Mouse (Mus musculus) thymus, adult 18-20 months (tissue): ENCODE data around the gene Ttc28.

ENCODE experiments used
- DNase-seq, 2 experiments: peaks; one replicate each; pipeline ENCODE4 v3.0.0; 2022; ENCODE audit warnings: mixed read lengths in 2 of 2

Ttc28 gene

GRCm38 (mm10) chr5:111179651-111180050 lies 300.0 kb downstream of the Ttc28 start:
- DNase-seq, result no peak

DNA sequence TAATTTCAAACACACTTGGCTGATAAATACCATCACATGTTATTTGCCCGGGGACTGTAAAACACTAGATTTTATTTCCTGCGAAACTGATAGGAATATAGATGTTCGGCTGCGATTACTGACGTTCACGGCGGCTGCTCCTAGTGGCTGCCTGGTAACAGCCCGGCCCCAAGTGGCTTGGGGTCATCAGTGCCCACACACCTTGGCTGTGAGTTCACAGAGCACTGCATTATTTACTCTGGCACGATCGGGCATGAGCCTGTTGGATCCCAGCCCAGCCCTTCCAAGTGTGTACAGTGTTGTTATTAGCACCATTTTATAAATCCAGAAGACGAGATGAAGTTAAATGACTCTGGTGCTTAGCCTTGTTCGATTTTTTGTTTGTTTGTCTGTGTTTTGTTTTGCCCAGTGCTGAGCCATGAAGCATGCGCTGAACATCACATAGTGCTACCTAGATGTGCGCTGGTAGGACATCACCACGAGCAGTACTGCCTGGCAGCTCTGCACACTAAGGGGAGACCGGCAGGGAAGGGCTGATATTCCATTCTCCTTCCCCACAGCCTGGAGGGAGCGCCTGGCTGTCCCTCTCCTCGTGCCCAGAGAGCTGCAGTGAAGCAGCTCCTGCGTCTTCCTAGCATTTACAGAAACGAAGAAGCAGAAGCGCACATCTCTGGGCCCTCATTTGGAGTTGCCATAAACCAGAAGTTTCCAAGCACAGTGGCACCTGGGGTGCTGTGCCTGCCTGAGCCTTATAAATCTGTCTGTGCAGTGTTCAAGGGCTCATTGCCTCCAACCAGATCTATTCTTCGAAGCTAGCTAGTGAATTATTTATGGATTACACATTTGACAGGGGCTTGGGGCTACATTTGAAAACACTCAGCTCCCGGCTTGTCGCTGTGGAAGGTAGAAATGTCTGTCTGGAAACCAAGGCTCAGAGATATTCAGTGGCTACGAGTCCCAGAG lies 300.8 kb downstream of the Ttc28 start:
- DNase-seq, result no peak

DNA sequence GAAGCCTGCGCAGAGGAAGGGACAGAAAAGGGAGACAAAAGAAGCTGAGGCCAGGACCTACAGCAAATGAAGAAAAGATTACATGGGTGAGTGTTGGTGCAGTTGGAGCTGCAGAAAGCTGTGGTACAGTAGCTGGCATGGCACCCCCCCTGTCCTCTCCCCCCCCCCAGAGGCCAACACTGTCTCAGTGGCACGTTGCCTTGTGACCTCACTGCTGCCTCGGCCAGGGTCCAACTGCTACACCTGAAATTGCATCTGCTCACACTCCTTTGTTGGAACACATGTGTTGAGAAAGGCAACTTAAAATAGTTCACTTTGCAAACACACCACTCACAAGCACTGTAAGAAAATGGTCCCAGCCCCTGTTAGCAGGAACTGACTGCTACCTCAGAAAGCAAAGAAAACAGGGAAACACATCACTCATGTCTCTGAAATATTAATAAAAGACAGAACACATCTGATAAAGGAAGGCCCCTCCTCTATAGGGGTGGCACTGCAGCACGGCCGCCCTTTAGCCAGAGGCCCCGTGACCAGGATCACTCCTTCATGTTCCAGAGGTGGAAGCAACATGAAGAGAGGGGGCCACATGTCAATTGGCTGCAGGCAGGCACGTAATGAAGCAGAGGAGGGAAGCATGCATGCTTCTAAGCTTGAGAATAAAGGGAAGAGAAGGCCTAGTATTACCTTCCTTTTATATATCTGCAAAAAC lies 301.8 kb downstream of the Ttc28 start:
- no peak for DNase-seq

DNA sequence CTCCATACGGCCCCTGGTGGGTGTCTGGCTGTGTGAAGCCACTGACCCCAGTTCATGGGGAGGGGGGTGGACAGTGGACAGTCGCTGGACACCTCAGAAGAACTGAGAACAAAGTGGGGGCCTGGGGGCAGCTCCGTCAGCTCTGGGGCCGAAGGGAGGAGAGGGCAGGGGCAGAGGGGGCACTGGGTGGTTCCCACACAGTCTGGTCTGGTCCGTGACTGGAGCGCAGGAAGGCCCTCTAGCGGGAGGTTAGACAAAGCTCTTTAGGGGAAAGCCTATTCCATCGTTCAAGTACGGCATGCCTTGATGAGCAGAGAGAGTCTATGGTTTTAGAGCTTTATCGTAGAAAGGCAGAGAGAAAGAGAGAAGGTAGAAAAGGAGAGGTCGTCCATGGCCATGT lies 307.0 kb downstream of the Ttc28 start:
- no peak for DNase-seq

DNA sequence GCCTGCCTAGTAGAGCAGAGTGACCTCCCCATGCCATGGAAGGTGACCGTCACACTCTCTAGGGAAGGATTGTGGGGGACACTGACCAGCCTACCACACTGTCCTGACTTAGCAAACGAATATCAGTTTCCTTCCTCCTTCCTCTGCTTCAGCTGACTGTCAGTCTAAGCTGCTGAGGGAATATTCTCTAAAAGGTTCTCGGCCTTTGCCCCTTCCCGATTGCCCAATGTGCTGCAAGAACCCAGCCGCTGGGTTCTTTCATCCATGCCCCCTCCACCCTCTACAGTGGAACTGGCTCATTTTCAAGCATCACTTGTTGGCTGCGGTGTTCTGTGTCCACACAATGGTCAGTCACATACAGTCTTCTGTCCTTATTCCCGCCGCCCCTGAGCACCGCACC lies 312.4 kb downstream of the Ttc28 start:
- DNase-seq, result no peak

- no peak for DNase-seq
Measured at GRCm38 (mm10) chr5:111194829-111195228, 315.2 kb downstream of the Ttc28 start.

DNA sequence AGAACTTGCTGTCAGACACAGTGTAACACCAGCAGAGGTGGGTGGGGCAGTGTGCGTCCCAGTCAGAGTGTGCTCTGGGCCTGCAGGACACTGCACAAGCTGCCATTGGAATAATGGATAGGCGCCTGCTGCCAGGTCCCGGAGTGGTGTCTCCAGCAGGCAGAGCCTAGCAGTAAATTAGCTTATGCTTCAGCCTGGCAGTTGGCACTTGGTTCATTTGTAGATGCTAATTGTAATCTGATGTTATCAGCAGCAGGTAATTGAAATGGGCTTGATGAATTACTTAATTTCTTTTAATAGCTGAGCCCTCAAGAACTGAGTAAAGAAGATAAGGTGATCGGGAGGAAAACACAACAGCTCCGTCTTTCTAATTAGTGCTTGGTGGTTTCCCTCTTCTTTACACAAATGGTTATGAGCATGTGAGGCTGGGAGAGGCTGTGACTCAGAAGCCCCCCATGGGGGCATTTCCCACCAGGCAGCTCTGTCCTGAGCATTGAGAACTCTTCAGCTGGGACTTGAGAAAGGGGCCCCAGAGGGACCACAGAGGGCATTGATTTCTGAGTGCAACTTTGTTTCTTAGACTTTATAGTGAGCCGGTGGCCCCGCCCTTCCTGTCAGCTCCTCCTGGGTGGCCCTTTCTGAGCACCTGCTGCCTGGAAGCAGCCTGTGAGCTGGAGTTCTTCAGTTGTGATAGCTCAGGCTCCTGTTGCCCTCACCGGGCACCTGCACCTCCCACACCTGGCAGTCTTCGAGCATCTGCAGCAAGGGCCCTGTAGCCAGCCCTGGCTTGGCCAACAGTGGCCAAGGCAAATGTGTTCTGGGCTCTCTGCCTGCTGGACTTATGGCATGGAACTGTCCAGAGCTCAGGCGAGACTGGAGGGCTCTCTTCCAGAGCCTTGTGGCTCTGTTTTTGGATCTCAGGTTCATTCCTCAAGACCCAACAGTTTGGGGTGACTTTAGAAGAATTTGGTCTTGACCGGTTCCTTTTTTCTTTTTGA lies 316.2 kb downstream of the Ttc28 start:
- no peak for DNase-seq

DNA sequence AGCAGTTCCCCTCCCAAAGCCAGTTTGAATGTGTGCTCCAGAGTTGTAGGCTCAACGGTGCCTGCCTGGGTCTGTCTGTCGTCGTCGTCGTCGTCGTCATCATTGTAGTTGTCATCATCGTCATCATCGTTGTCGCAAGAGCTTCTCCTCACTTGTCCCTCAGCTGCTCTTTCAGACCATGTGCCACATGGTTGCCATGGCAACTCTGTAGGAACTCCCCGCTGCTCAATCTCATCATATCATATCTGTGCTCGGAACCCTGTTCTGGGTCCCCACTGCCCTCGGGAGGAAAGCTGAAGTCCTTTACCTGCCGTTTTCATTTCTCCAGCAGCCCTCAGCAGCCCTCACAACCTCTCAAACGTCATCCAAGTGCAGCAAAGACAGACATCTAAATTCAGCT lies 318.1 kb downstream of the Ttc28 start:
- DNase-seq, result no peak

GRCm38 (mm10) chr5:111200167-111200840 lies 320.7 kb downstream of the Ttc28 start:
- DNase-seq, result no peak

DNA sequence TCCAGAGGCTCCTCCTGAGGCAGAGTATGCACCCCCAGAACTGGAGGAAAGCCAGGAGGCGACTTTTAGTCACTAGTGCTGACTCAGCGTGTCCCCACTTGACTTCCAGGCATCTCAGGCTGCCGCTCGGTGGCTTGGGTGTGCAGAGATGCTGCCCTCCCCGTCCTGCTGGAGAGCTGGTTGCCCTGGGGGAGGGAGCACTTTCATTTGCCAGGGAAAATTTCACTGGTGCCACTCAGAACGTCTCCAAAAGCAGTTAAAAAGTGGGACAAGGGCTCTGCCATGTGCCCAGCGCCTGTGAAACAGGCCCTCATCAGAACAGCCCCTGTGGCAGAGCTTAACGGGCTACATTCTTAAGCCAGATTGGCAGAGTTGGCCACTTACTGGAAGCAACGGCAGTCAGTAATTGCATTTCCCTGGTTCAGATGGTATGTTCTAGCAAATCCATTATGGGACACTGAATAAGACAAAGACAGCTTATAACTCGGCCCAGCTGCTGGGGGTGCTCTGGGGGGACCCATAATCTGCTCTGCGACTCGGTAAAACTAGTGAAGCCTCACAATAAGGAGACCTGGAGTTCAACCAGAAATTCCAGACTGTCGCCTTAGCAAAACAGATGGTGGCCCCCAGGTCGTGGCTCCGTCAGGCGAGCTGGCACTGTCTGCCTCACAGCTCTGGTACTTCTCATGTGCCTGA lies 321.5 kb downstream of the Ttc28 start:
- DNase-seq, result no peak

DNA sequence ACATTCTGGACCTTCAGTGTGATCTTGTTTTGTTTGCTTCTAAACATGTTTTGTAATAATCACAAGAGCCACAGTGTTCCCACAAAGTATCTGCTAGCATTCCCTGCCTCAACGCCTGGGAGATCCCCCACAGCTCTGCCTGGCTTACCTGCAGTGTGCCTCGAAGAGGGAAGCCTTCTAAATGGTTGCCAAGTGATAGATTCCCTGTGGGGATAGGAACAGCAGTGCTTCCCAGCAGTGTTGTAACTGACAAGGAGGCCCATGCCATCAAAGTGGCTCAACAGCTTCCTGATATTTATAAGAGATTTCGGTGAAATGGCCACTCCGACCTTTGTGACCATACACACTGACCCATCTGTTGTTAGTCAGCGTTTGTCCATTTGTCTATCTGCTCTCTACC lies 324.6 kb downstream of the Ttc28 start:
- DNase-seq, result no peak

- no peak for DNase-seq
Measured at GRCm38 (mm10) chr5:111204976-111205586, 325.5 kb downstream of the Ttc28 start.

GRCm38 (mm10) chr5:111205817-111206216 lies 326.2 kb downstream of the Ttc28 start:
- DNase-seq, result no peak

DNA sequence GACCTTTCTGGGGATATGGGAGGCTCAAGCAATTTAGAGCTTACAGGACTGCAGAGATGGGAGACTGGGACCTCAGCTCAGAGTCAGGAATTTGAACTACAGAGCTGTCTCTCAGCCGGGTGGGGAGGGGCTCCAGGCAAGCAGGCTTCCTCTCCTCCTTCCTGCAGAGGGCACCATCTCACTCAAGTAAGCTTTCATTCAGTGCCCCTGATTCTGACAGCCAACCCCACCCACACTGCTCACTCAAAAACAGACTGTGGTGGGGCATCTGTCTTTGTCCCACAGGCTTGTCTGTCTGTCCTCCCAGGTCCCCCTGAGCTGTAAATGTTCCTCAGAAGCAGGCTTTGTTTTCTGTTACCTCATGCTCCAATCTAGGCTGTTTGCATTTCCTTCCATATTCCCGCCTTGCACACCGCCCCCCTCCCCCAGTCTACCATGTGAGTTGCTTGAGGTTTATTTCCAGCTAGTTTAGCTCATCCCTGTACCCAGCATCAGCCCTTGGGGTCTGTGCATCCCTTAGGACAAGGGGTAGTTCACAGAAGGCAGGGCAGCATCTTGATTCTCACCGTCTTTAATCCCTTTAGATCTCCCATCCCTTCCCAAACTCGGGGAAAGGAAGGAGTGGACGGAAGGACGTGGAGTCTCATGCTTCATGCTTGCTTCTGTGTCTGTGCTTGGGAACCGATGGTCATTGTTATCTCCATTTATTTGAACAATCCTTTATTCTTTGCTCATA lies 328.5 kb downstream of the Ttc28 start:
- DNase-seq, result no peak

GRCm38 (mm10) chr5:111208660-111208969 lies 329.0 kb downstream of the Ttc28 start:
- DNase-seq, result no peak

DNA sequence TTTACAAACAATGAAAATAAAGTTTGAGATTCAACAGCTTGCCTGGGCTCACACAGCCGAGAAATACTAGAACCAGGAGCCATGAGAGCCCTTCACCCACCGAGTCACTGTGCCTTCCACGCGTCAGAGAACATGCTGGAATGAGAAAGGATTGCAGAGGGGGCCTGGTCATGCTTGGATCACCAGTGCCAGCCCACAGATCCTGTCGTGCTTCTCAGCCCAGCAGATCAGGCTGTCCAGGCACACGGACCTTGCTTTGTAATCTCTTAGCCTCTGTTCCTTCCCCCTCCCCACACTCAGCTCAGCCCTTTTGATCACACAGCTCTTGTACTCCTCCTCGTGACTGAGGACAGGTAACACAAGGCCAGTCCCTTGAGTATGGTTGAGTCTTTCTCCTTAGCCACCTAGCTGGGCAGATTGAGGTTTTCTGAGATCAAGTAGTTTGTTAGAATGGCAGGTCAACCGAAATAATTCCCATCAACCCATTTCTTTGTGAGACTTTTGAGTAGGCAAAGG lies 334.4 kb downstream of the Ttc28 start:
- no peak for DNase-seq

- DNase-seq, result no peak
Measured at GRCm38 (mm10) chr5:111214890-111215289, 335.3 kb downstream of the Ttc28 start.

GRCm38 (mm10) chr5:111215722-111216121 lies 336.1 kb downstream of the Ttc28 start:
- no peak for DNase-seq

GRCm38 (mm10) chr5:111216166-111216565 lies 336.6 kb downstream of the Ttc28 start:
- DNase-seq, result no peak

DNA sequence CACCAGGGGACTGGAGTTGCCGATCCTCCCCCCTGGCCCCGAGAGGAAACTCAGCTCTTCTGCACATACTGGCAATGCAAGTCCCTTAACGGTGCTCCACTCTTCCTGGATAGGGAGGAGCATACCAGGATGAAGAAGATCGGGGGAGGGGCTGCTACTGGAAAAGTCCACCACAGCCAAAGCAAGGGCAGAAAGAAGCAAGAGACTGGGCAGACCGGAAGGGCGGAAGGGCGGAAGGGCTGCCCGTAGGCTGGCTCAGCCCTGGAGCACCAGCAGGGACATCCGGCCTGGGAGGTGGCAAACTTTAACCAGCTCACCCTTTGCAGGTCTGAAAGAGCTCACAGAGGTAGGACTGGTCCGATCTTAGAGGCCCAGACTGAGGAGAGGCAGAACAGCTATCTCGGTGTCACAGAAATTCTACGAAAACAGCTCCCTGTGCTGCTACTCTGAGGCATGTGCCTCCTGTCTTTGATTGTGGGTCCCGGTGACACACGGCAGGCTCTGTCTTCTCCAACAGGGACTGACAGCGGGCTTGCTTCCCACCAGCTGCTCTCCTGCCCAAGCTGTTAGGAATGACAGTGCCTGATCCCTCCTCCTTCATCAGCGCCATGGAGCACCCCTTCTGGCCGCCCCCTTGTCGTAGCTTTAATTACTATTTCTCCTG lies 338.0 kb downstream of the Ttc28 start:
- DNase-seq, result no peak
